Mouse (Mus musculus) neural tube, embryonic 10.5 days (tissue): Measurements from ENCODE around the gene Rps7.

ENCODE experiments used
- DNase-seq: peaks from one replicate; pipeline ENCODE4 v3.0.0-alpha.2; 2017; ENCODE audit warnings: low spot score; ENCODE audit errors: extremely low spot score

Gene Rps7

GRCm38 (mm10) chr12:28617297-28617696, 18.5 kb downstream of the Rps7 start:
- DNase-seq: no peak

- DNase-seq: no peak
These were observed 21.4 kb downstream of the Rps7 start for GRCm38 (mm10) chr12:28614401-28614800.

DNA sequence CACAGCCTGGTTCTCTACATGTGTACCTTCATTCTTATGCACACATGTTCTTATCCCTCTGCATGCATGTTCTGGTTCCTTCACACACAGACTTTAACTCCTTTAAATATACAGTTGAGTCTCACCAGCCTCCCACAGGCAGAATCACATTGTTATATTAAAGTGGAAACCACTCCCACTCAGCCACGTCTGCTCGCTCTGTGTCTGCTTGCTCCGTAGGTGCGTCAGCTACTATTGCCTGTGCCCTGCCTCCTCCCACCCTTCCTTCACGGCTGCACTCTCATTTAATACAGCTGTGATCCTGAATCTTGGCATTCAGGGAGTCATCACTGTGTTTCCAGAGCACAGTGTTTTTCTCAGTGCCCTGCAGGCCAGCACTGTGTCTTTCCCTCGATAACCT, 23.4 kb downstream of the Rps7 start:
- DNase-seq: no peak

DNA sequence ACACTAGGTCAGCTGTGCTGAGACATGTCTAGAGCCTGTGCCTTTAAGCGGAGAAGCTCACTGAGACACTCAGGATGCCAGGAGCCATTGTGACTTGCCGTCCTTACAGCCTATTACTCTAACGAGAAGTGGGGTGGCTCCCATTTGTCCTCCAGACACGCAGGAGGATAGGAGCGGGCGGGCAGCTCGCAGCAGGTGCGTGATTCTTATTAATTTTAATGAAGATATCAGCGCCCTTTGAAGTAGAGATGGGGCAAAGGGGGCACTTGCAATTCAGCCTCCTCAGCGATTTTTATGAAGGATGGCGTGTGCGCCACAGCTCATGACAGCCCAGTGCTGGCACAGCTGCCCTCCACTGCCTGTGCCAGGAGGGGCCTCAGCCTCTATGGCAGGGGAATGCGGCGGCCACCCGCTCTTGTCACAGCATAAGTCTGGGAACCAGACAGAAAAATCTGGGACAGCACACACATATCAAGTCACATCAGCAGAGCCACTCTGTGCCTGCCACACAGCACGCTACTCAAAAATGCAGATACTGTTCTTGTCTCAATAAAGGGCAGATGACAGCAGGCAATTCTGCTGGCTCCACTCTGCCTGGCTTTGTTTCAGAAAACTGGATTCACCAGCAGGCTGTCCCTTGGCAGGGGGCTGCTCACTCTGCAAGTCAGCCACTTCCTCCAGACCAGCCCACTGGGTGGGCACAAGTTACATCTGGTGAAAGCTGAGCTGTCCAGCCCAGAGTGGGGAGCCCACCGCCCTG, 28.0 kb downstream of the Rps7 start:
- DNase-seq: no peak

- DNase-seq: no peak
These were observed 32.3 kb downstream of the Rps7 start for GRCm38 (mm10) chr12:28603494-28603893.

DNA sequence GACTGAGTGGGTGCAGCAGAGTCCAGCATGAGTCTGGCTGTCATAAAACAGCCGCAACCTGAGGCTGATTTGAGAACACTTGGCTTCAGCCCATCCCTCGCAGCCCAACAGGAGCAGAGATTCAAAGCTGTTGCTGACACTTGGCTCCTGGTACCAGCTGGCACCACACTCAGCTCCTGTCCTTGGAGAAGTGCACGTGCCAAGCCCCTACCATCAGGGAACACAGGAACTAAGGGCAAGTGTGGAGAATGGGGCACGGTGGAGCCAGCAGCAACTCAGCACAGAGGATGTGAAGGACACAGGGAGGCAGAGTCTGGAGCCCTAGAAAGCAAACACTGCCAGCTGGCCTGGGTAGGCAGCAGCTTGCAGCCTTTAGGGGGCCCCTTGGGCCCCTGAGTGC, 33.5 kb downstream of the Rps7 start:
- DNase-seq: no peak

DNA sequence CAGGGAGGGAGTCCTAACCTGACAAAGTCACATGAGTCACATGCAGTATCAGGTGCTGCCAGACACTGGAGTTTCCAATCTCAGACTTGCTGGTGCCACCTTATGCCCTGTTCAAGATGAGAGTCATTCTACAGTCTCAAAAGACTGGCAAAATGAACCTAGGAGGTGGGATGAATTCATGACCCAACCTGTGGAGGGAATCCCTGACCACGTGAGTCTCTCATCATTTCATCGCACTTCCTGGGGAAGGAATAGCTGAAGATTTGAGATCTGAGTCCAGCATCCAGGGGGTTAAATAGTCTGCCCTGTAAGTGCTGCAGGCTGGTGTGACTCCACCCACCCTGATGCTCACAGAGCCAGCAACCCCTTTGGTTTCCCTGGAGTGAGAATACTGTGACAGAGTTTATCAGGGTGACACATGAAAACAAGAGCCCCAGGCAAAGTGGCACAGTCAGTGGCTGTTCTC, 37.2 kb downstream of the Rps7 start:
- no peak for DNase-seq

DNA sequence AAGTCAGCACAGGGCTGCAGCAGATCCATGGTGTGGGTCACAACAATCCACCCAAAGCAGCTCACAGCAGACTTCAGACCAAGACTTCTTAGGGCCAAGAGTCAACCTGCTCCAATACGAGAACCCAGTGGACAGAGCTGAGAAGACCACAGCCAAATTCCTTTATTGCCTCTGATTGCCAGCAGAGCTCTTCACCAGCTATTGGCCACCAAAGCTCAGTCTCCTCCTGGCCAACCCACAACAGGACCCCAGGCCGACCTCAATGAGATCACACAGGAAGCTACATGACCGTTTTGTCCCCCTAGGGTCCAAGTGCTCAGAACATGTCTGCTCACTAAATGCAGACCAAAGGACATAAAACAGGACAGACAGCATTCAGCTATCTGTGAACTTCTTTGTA, 37.6 kb downstream of the Rps7 start:
- no peak for DNase-seq

DNA sequence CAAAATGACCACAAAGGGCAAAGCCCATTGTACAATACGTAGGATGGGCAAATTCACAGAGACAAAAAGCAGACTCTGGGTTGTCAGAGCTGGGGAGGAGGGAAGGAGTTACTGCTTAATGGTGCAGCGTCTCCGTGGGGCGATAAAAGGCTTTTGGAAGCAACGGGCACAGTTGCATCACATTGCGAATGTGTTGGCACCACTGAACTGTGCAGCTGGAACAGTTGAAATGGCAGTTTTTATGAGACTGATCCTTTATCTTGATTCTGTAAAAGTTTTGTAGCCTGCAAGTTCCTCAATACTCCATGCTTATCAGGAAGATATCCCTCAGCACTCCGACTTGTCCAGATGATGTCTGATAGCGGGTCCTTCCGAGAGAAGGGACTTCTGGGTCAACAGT, 38.1 kb downstream of the Rps7 start:
- DNase-seq: no peak

GRCm38 (mm10) chr12:28596851-28597250, 38.9 kb downstream of the Rps7 start:
- no peak for DNase-seq

DNA sequence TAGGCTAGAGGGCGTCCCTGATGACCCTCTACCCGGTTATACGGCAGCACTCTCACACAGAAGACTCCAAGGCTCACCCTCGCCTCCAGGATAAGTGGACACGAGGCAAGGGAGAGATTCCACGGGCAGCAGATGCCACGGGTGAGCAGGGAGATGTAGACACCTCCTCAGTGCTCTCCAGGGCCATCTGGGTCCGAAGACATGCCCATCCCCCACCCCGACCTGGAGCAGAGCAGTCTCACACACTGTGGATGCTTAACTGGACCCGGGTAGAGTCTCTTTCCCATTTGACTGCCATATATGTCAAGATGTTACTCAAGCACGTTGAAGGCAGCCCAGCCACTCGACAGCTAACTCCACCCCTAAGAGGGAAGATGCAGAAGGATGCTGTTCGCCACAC, 45.3 kb downstream of the Rps7 start:
- no peak for DNase-seq

- DNase-seq: peak; percentile 84
These were observed 46.5 kb downstream of the Rps7 start for GRCm38 (mm10) chr12:28589090-28589868.

DNA sequence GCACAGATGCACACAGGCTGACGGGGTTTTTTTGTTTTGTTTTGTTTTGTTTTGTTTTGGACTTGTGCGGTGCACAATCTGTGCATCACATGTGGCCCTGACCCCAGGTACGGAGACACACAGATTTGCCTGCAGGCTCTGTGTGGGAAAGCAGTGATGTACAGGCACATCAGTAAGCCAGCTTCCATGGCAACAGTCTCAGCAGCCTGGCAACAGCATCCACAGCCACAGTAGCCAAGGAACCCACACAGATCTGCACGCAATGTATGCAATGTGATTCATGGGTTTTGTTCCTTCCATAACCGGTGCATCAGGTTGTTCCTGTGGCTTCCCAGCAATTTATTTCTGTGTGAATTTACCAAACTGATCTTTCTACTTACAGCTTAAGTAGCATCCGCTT, 47.8 kb downstream of the Rps7 start:
- DNase-seq: no peak

DNA sequence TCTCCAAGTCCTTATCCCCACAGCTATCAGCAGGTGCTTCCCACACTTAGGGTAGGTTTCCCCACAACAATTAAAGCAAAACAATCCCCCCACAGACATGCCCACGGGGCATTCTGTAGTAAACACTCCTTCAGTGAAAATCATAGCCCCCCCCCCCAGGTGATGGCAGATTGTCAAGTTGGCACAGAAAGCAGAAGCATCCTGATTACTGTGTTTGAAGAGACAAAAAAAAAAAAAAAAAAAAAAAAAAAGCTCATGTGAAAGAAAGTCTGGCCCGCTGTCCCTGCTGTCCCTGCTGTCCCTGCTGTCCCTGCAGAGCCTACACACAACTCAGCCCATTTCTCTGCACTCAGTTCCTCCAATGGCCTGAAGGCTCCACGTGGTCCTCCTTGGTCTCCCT, 51.7 kb downstream of the Rps7 start:
- no peak for DNase-seq

DNA sequence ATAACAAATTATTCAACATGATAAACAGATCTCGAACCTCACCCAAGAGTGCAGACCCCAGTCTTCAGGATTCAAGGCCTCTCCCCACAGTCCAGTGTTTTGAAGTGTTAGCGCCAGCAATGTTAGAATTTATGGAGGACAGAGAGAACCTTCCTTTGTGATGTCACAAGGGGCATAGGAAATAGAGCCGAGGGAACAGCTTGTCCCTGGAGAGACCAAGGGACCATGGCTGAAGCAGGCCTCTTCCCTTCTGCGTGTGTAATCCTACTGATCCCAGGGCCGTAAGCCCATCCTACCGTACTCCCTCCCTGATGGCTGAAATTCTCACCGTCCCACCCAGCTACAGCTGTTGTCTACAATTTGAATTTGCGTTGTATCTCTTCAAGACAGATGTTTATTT, 53.3 kb downstream of the Rps7 start, which contains the start of gene Allc:
Gene Allc, minus strand, starts transcription at position 101 of the 400 bp plus-strand sequence.
- no peak for DNase-seq
